Mouse (Mus musculus) erythroblast, embryonic 14.5 days (primary cell): Measurements from ENCODE around the gene Il1r2. TPM values are rescaled to one million over a fixed set of nuclear protein-coding genes. Genes with fewer than 3 reads are reported as not detected.

ENCODE experiments used
- H3K27me3 ChIP-seq: 2 replicates; pipeline ENCODE4 v1.6.1; 2012; ENCODE audit warnings: inconsistent platforms; ENCODE audit not compliant: control insufficient read depth
- H3K36me3 ChIP-seq: 2 replicates; pipeline ENCODE4 v1.6.1; 2012; ENCODE audit warnings: mild to moderate bottlenecking, inconsistent platforms; ENCODE audit not compliant: control insufficient read depth
- H3K4me1 ChIP-seq: 2 replicates; pipeline ENCODE4 v1.6.1; 2012; ENCODE audit warnings: inconsistent platforms; ENCODE audit not compliant: control insufficient read depth
- H3K4me3 ChIP-seq: replicated peaks from 2 replicates; pipeline ENCODE3; 2012; ENCODE audit warnings: moderate library complexity, mild to moderate bottlenecking, inconsistent platforms
- H3K9me3 ChIP-seq: 2 replicates; pipeline ENCODE4 v1.6.1; 2012; ENCODE audit warnings: low read length, inconsistent platforms, mixed read lengths; ENCODE audit not compliant: control insufficient read depth
- GATA1 ChIP-seq: IDR thresholded peaks from 2 replicates; pipeline ENCODE4 v1.6.1; 2012; ENCODE audit warnings: low read length, inconsistent platforms, mixed read lengths
- TAL1 ChIP-seq: IDR thresholded peaks from 3 replicates; pipeline ENCODE4 v1.6.1; 2012; ENCODE audit warnings: low read length, inconsistent platforms, mixed read lengths
- polyA plus RNA-seq: library from polyadenylated mRNA; stranded (reverse); fragments of >175 nt; gene quantifications from 2 replicates; pipeline ENCODE4 v1.2.3, GENCODE M21; 2012

Gene Il1r2
- polyA plus RNA-seq, 1 experiment = not detected

DNA sequence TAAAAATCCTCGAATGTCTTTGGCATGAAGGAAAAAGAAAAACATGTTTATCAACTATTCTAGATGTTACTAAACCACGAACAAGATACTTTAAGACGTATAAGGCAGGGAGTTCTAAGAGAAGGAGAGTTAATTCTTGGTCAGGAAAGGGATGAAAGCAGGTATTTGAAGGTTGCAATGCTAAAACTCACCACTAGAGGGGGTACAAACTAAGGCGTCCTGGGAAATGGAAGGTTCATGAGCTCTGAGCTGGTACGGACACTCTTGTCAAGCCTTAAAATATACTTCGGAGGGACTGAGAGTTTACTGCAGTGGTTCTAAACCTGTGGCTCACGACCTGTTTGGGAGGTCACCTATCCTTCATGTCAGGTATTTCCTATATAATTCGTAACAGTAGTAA, 41.4 kb downstream of the Il1r2 start:
- Histone ChIP-seq H3K4me3 (no peak overlapping the region), H3K36me3 (no peaks in the 10 kb centered on the region), H3K9me3 (no peaks in the 10 kb centered on the region), H3K4me1 (no peaks in the 10 kb centered on the region), H3K27me3 (no peaks in the 10 kb centered on the region)
- TF ChIP-seq GATA1 = no peak
- TF ChIP-seq TAL1 = no peak

DNA sequence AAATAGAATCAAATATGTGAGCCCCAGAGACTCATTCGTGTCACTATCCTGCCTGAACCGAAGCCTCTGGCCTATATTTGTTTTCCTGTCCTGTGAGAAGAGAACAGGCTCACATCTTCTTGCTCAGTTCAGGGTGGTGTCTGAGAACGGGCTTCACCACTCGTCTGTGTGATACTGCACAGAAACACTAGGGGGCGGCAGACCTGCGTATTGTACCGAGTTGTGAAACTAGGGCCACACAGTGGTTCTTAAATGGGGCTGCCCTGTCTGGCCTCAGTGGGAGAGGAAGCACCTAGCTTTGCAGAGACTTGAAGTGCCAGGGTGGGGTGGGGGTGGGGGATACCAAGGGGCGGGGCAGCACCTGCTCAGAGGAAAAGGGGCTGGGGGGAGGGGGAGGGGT, 42.5 kb downstream of the Il1r2 start:
- Histone ChIP-seq H3K4me1 (no peaks in the 10 kb centered on the region), H3K4me3 (no peak overlapping the region), H3K36me3 (no peaks in the 10 kb centered on the region), H3K9me3 (no peaks in the 10 kb centered on the region), H3K27me3 (no peaks in the 10 kb centered on the region)
- TF ChIP-seq TAL1 (no peak), GATA1 (no peak)

DNA sequence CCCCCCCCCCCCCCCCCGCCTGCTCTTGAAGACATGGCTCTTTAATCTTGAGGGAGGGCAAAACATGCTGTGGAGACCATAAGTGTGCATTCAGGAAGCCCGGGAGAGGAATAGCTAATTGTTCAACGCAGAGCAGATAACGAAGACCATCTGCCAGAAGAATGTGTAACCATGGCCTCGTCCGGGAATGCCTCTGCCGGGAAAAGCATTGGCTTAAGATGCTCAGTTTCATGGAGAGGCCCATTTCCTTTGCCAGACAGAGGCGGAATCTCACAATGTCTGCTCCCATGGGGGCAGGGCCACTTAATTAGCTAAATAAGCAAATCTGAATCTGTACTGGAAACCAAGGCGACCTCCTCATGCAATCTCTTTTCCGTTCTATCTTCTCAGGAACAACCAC, 43.7 kb downstream of the Il1r2 start:
- TF ChIP-seq TAL1 (no peak), GATA1 (no peak)
- H3K4me3 ChIP-seq = no peak overlapping the region
- H3K9me3 ChIP-seq = no peaks in the 10 kb centered on the region
- H3K27me3 ChIP-seq = no peaks in the 10 kb centered on the region
- no peaks in the 10 kb centered on the region for H3K4me1 ChIP-seq
- no peaks in the 10 kb centered on the region for H3K36me3 ChIP-seq

DNA sequence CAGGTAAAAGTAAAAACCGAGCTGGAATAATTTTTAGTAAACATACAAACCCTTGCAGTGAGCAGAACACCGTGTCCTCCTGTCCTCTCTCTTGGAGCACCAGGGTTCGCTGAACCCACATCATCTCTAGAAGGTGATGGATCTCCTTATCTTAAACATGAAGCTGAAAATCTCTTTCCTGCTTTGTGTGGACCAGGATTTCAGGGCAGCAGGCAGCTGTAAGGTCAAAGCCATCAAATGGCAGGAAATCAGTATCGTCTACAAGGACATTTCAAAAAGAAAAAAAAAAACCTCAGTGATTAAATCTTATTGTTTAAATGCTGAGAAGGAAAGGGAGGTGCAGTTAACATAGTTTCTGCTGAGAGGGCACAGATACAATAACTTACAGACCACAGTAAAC, 50.4 kb downstream of the Il1r2 start:
- H3K9me3 ChIP-seq = no peaks in the 10 kb centered on the region
- TF ChIP-seq GATA1 (no peak), TAL1 (no peak)
- H3K4me3 ChIP-seq = no peak overlapping the region
- no peaks in the 10 kb centered on the region for H3K27me3 ChIP-seq
- H3K36me3 ChIP-seq = no peaks in the 10 kb centered on the region
- no peaks in the 10 kb centered on the region for H3K4me1 ChIP-seq

DNA sequence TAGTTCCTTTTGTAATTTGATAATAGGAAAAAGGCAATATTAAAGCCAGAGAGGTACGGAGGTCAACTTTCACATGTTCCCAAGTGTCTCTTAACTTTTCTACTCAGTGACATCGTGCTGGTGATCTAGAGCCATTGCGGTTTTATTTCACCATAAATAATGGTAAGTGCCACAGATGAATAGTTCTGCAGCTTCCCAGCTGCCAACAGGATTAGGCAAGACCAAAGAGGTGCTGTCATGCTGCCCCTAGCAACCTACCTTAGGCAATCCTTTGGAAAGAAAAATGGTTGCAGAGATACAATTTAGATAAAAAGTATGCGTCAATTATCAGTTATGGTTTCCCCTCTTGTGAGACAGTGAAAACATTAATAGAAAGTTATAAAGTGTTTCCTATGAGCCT, 54.6 kb downstream of the Il1r2 start:
- H3K9me3 ChIP-seq = no peaks in the 10 kb centered on the region
- H3K4me3 ChIP-seq = no peak overlapping the region
- H3K4me1 ChIP-seq = no peaks in the 10 kb centered on the region
- H3K36me3 ChIP-seq = no peaks in the 10 kb centered on the region
- TF ChIP-seq GATA1 (no peak), TAL1 (no peak)
- no peaks in the 10 kb centered on the region for H3K27me3 ChIP-seq

DNA sequence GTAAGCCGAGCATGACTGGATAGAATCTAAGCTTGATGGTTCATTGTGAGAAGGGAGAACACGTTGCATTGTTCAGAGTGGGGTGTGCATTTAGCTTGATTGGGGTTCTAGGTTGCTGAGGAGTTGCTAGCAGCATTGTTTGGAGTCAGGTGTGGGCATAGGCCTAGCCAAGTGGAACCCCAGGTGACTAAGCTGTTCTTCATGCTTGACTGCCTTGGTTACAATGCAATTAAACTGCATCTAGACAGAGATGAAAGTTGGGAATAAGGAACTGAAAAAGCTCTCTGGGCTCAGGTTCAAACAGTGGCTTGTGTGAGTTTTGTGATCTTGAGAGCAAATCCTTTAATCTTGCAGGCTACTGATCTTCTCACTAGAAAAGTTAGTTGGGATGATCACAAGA, 55.4 kb downstream of the Il1r2 start:
- Histone ChIP-seq H3K4me1 (no peaks in the 10 kb centered on the region), H3K27me3 (no peaks in the 10 kb centered on the region), H3K4me3 (no peak overlapping the region), H3K9me3 (no peaks in the 10 kb centered on the region), H3K36me3 (no peaks in the 10 kb centered on the region)
- no peak for TF ChIP-seq TAL1
- no peak for TF ChIP-seq GATA1

DNA sequence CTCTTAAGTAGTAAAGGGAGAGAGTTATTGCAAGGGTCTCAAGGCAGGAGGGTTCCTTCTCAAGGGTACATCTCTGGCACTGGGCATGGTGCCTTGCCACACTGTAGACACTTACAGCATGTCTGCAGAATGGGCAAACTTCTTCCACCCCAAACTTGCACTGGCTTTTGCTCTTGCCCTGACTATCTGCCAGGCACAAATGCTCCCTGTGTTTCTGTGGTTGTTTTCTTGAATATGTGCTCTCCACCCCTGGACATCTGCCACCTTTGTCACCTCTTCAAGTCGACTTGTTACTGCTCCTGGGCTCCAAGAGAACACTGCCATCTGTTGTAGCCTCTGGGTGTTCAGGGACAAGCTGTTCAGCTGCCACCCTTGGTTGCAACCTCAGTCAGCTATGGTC, 57.8 kb downstream of the Il1r2 start:
- H3K9me3 ChIP-seq = no peaks in the 10 kb centered on the region
- H3K4me1 ChIP-seq = no peaks in the 10 kb centered on the region
- H3K27me3 ChIP-seq = no peaks in the 10 kb centered on the region
- no peak for TF ChIP-seq GATA1
- TF ChIP-seq TAL1 = no peak
- no peaks in the 10 kb centered on the region for H3K36me3 ChIP-seq
- no peak overlapping the region for H3K4me3 ChIP-seq

DNA sequence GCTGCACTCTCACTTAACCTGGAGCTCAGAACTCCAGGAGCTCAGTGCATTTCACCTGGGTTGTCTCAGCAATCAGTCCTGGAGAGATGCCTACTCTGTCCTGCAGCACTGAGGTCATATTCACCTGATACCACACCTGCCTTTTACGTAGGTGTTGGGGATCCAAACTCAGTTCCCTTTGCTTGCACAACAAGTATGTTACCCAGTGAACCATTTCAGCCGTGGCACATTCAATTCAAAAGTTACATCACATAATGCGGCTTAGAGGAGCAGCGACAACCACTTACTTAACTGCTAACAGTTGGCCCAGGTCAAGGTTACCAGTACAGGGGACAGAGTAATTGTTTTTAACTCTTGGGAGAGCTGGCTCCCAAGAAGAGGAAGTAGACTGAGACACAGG, 58.8 kb downstream of the Il1r2 start:
- Histone ChIP-seq H3K4me3 (no peak overlapping the region), H3K9me3 (no peaks in the 10 kb centered on the region), H3K27me3 (no peaks in the 10 kb centered on the region), H3K4me1 (no peaks in the 10 kb centered on the region), H3K36me3 (no peaks in the 10 kb centered on the region)
- no peak for TF ChIP-seq TAL1

DNA sequence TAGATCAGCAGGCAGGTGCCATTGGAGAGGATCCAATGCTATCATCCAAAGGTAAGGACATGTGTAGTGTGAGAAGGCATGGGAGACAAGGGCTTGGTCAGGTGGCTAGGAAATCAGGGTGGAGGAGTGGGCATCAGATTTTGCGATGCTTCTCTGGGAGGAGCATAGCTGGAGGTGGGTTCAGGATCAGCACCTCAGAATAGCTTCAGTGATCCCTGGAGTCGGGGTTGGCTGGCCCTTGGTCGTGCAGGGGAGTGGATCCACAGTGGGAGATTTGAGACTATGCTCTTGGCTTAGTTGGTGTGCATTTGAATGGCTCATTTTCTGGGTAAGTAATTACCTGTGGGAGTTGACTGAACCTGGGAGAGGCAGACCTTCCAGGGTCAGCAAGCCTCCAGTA, 59.7 kb downstream of the Il1r2 start:
- Histone ChIP-seq H3K4me1 (no peaks in the 10 kb centered on the region), H3K9me3 (no peaks in the 10 kb centered on the region), H3K27me3 (no peaks in the 10 kb centered on the region), H3K4me3 (no peak overlapping the region), H3K36me3 (no peaks in the 10 kb centered on the region)
- no peak for TF ChIP-seq GATA1
- no peak for TF ChIP-seq TAL1

DNA sequence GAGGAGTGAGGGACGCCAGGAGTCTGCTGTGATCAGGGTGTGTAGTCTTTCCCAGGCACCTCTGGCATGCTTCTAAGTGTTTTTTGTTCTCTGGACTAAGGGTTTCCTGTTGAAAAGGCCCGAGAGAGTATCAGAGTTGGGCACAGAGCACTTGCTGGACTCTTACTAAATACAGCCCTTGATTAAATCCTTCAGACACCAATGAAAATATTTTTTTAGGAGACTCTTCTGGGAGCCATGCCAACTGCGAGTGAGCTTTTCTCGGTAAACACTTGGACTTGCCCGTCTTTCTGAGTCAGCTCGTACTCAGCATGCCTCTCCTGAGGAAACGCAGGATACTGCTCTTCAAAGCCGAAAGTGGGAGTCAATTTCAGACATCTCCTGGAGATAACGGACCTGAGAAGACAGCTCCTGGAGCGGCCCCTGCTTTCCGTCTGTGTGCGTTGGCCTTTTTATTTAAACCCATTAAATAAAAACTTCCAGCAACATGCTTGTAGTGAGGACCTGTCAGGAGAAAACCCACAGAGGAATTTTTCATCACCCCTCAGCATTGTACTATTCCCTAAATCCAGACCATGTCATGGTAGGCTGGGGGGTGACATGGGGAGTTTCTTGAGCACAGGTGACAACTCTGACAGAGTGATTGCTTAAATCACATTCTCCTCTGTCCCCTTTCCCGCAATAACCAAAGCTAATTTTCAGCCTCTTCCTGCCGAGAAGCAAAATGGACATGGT, 66.1 kb downstream of the Il1r2 start:
- Histone ChIP-seq H3K36me3 (no peaks in the 10 kb centered on the region), H3K27me3 (no peaks in the 10 kb centered on the region), H3K9me3 (no peaks in the 10 kb centered on the region), H3K4me1 (no peaks in the 10 kb centered on the region), H3K4me3 (no peak overlapping the region)
- TF ChIP-seq GATA1 (no peak), TAL1 (no peak)
